Mouse (Mus musculus): ENCODE data around the gene Alpl. TPM values are rescaled to one million over a fixed set of nuclear protein-coding genes. Genes with fewer than 3 reads are reported as not detected.

Alpl gene
- total and polyA plus RNA-seq, 3 experiments: not detected

GRCm38 (mm10) chr4:137783541-137784191 is 12.5 kb downstream of the Alpl start:
- Histone ChIP-seq H3K4me1 (ENCODE audit: control insufficient read depth in 1 of 2, insufficient read depth in 2 of 2, low read length in 2 of 2) (no peaks in the 10 kb centered on the region), H3K27me3 (ENCODE audit: control insufficient read depth in 1 of 2, insufficient read depth in 2 of 2, low read length in 2 of 2) (no peaks in the 10 kb centered on the region; a peak in 1 of 4 replicates), H3K36me3 (ENCODE audit: control insufficient read depth in 1 of 2, insufficient read depth in 2 of 2, low read length in 2 of 2) (no peaks in the 10 kb centered on the region), H3K4me3 (ENCODE audit: control insufficient read depth in 1 of 2, insufficient read depth in 1 of 2, low read depth in 2 of 2, low read length in 2 of 2) (no peak overlapping the region; a peak in 1 of 4 replicates), H3K27ac (ENCODE audit: control insufficient read depth, low read depth, low read length) (no peak overlapping the region), H3K9ac (ENCODE audit: control insufficient read depth, low read depth, low read length, poor library complexity, severe bottlenecking) (no peak overlapping the region), H3K79me2 (ENCODE audit: control insufficient read depth, insufficient read depth, low read length, poor library complexity) (no peaks in the 10 kb centered on the region), H3K9me3 (replicated peaks; ENCODE audit: insufficient read depth, low read length) (no peaks in the 10 kb centered on the region)
- no peak for TF ChIP-seq GABPA (IDR thresholded peaks at IDR 0.05; ENCODE audit: low read depth, low read length)
- TF ChIP-seq ZNF384 (IDR thresholded peaks at IDR 0.05; ENCODE audit: low read depth, low read length): no peak
- no peak for TF ChIP-seq MAFK (IDR thresholded peaks at IDR 0.05; ENCODE audit: borderline replicate concordance, low read depth, low read length)
- no peak for TF ChIP-seq USF2 (IDR thresholded peaks at IDR 0.05; ENCODE audit: borderline replicate concordance in 1 of 2, insufficient read depth in 1 of 2, low read depth in 1 of 2, low read length in 2 of 2)
- no peak for TF ChIP-seq RAD21 (IDR thresholded peaks at IDR 0.05; ENCODE audit: low read depth, low read length)
- no peak for TF ChIP-seq ETS1 (IDR thresholded peaks at IDR 0.05; ENCODE audit: low read depth, low read length)
- no peak for TF ChIP-seq MAZ (IDR thresholded peaks at IDR 0.05; ENCODE audit: low read depth, low read length)
- TF ChIP-seq RCOR1 (IDR thresholded peaks at IDR 0.05; ENCODE audit: low read depth, low read length): no peak
- TF ChIP-seq MAX (IDR thresholded peaks at IDR 0.05; ENCODE audit: low read length): no peak
- no peak for TF ChIP-seq POLR2A (IDR thresholded peaks at IDR 0.05; ENCODE audit: control insufficient read depth in 1 of 2, insufficient read depth in 1 of 2, low read depth in 1 of 2, low read length in 2 of 2, poor library complexity in 1 of 2)
- no peak for TF ChIP-seq HCFC1 (IDR thresholded peaks at IDR 0.05; ENCODE audit: low read depth, low read length)
- no peak for TF ChIP-seq NRF1 (IDR thresholded peaks at IDR 0.05; ENCODE audit: insufficient read depth, low read depth, low read length, poor library complexity, severe bottlenecking)
- no peak for TF ChIP-seq CHD1 (IDR thresholded peaks at IDR 0.05; ENCODE audit: low read depth, low read length)
- TF ChIP-seq CTCF (IDR thresholded peaks at IDR 0.05 in 2 of 3, conservative IDR thresholded peaks at IDR 0.05 in 1 of 3; ENCODE audit: control insufficient read depth in 1 of 3, insufficient read depth in 1 of 3, low read depth in 2 of 3, low read length in 3 of 3, poor library complexity in 1 of 3, severe bottlenecking in 1 of 3): no peak
- no peak for TF ChIP-seq SMC3 (IDR thresholded peaks at IDR 0.05; ENCODE audit: low read depth, low read length)
- TF ChIP-seq NELFE (IDR thresholded peaks at IDR 0.05; ENCODE audit: low read depth, low read length): no peak
- no peak for TF ChIP-seq TBP (IDR thresholded peaks at IDR 0.05; ENCODE audit: low read depth, low read length)
- DNase-seq (ENCODE audit: low read depth, low spot score): no peak

- no peaks in the 10 kb centered on the region for H3K9me3 ChIP-seq (replicated peaks; ENCODE audit: insufficient read depth, low read length)
- no peaks in the 10 kb centered on the region for H3K79me2 ChIP-seq (ENCODE audit: control insufficient read depth, insufficient read depth, low read length, poor library complexity)
- no peak for DNase-seq (ENCODE audit: low read depth, low spot score)
- no peak overlapping the region for H3K4me3 ChIP-seq (ENCODE audit: control insufficient read depth in 1 of 2, insufficient read depth in 1 of 2, low read depth in 2 of 2, low read length in 2 of 2)
- TF ChIP-seq SMC3 (IDR thresholded peaks at IDR 0.05; ENCODE audit: low read depth, low read length): no peak
- TF ChIP-seq GATA1 (IDR thresholded peaks at IDR 0.05; ENCODE audit: low read depth, low read length): no peak
- TF ChIP-seq MXI1 (IDR thresholded peaks at IDR 0.05; ENCODE audit: low read depth, low read length): no peak
- no peak for TF ChIP-seq NELFE (IDR thresholded peaks at IDR 0.05; ENCODE audit: low read depth, low read length)
- no peak for TF ChIP-seq TAL1 (IDR thresholded peaks at IDR 0.05; ENCODE audit: low read length)
- no peak for TF ChIP-seq POLR2AphosphoS5 (IDR thresholded peaks at IDR 0.05; ENCODE audit: borderline replicate concordance, low read depth, low read length)
- no peak for TF ChIP-seq ELF1 (IDR thresholded peaks at IDR 0.05; ENCODE audit: low read depth, low read length)
- no peak for TF ChIP-seq UBTF (IDR thresholded peaks at IDR 0.05; ENCODE audit: borderline replicate concordance, insufficient read depth, low read depth, low read length)
- no peak for TF ChIP-seq JUND (IDR thresholded peaks at IDR 0.05; ENCODE audit: low read depth, low read length)
- TF ChIP-seq ZNF384 (IDR thresholded peaks at IDR 0.05; ENCODE audit: low read depth, low read length): no peak
- no peak for TF ChIP-seq NRF1 (IDR thresholded peaks at IDR 0.05; ENCODE audit: insufficient read depth, low read depth, low read length, poor library complexity, severe bottlenecking)
- TF ChIP-seq TCF12 (IDR thresholded peaks at IDR 0.05; ENCODE audit: low read depth, low read length): no peak
- TF ChIP-seq CHD2 (IDR thresholded peaks at IDR 0.05; ENCODE audit: low read length): no peak
- no peak for TF ChIP-seq HCFC1 (IDR thresholded peaks at IDR 0.05; ENCODE audit: low read depth, low read length)
- TF ChIP-seq KAT2A (conservative IDR thresholded peaks at IDR 0.05; ENCODE audit: low read depth, low read length): no peak
- H3K36me3 ChIP-seq (ENCODE audit: control insufficient read depth in 1 of 2, insufficient read depth in 2 of 2, low read length in 2 of 2): no peaks in the 10 kb centered on the region
- no peak overlapping the region for H3K27ac ChIP-seq (ENCODE audit: control insufficient read depth, low read depth, low read length)
- H3K27me3 ChIP-seq (ENCODE audit: control insufficient read depth in 1 of 2, insufficient read depth in 2 of 2, low read length in 2 of 2): no peaks in the 10 kb centered on the region; a peak in 1 of 4 replicates
- no peak overlapping the region for H3K9ac ChIP-seq (ENCODE audit: control insufficient read depth, low read depth, low read length, poor library complexity, severe bottlenecking)
- H3K4me1 ChIP-seq (ENCODE audit: control insufficient read depth in 1 of 2, insufficient read depth in 2 of 2, low read length in 2 of 2): no peaks in the 10 kb centered on the region
These were observed 14.2 kb downstream of the Alpl start for GRCm38 (mm10) chr4:137781949-137782348.
